Mouse (Mus musculus): ENCODE measurements around the gene Sh2d6.
A peak's percentile ranks its signal among the peaks of the same experiment; 100 is the strongest.

The Sh2d6 gene

GRCm38 (mm10) chr6:72521607-72522006, at the start of gene Sh2d6:
TSS of gene Sh2d6 (minus strand) at chr6:72521707.
- no peak for DNase-seq

DNA sequence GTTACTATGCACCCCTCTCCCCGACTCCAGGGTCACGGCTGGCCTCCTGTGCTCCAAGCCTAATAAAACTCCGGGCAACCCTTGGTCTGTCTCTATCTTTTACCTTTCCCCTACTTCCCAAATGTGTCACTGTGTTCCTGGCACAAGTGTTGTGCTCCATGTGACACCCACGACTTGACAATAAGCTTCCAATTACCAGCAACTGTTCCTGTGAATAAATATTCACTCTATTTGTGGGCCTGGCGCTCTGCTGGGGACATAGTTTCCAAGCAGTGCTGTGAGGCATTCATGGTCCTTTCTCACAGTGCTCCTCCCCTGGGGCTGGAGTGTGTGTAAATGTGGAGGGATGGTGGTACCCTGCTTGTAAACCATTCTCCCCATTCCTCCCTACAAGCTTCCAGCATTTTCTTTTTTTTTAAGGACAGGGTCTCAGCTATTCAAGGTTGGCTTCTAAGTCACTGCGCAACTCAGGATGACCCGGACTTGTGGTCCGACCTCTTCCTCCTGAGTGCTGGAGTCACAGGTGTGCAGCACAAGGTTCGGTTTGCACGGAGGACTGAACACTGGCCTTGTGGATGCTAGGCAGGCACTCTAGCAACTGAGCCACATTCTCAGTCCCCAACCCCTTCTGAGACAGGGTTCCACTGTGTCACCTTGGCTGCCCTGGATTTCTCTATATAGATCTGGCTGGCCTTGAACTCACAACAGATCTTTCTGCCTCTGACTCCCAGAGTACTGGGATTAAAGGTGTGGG, 49.3 kb upstream of the Sh2d6 start:
- DNase-seq, result no peak

DNA sequence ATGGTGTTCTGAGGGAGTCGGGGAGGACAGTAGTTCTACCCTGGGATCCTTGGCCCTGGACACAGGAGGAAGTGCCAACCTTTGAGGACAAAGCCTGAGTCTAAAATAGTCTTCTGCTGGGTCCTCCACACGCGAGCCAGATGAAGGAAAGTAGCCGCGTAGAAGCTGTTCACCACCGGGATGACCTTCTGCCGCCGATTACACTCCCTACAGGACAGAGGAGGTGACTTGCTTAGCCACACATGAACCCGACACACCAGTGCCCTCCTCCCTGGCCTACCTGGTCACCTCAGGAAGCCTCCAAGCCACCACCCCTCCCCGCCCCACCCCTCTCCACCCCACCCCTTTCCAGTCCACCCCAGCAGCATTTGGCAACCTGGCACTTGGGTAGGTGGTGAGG, 47.2 kb upstream of the Sh2d6 start:
- no peak for DNase-seq

DNA sequence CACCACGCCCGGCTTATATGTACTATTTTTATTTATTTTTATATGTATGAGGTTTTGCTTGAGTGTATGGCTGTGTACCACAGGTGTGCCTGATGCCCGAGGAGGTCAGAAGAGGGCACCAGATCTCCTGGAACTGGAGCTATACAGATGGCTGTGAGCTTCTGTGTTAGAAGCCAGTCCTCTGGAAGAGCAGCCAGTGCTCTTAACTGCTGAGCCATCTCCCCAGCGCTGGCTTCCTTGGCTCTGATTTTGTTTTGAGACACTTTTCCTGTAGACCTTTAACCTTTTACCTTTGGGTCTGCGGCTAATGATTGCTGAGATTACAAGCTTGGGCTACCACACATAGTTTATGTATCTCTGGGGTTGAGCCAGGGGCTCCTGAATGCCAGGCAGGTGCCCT, 46.0 kb upstream of the Sh2d6 start:
- DNase-seq, result no peak

DNA sequence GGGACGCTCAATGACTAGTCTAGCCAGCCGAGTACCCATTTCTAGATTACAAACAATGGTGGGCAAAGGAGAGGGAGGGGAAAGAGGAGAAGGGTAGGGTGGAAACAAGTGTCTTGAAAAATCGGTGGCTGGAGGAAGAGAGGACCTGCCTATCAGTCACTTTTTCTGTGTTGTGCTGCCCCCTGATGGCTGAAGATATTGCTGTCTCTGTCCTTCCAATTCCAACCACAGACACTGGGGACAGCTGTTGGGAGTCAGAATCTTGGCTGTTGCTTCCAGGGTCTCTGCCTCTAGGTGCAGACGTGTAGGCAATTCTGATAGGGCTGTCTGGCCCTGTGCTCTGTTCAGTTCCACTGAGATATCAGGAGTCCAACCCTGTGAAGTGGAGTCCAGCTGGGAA, 44.5 kb upstream of the Sh2d6 start:
- peak; percentile 93 for DNase-seq

DNA sequence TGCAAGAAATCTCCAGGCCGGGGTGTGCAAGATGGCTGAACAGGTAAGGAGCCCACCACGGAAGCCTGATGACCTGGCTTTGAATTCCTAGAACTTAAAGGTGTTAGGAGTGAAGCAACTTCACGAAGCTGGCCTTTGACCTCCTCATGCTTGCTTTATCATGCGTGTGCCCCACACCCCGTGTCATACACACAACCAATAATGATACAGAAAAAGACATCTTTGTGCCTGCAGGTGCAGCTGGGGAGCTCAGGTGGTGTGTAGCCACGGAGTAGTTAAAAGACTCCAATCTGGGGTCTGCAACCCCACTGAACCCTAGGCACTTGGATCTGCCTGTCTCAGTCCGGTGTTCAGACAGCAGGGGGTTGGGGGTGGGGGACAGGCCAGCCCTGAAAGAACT, 44.0 kb upstream of the Sh2d6 start:
- DNase-seq, result no peak

GRCm38 (mm10) chr6:72562894-72563293, 41.4 kb upstream of the Sh2d6 start:
- no peak for DNase-seq

GRCm38 (mm10) chr6:72562486-72562885, 41.0 kb upstream of the Sh2d6 start:
- no peak for DNase-seq

DNA sequence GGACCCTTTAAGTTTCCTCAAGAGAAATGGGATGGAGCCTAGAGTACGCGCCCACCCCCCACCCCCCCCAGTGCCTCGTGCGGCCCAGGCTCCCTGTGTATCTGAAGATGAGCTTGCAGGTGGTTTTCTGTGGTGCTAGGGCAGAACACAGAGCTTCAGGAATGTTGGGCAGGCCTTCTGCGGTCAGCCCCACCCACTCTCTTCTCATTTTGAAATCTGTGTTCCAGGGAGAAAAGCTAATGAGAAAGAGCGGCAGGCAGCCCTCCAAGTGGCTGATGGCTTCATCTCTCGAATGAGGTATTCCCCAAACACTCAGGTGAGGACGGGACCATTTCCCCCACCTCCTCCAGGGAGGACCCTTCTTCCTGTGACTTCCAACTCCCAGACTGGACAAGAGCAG, 39.3 kb upstream of the Sh2d6 start:
- DNase-seq, result no peak

DNA sequence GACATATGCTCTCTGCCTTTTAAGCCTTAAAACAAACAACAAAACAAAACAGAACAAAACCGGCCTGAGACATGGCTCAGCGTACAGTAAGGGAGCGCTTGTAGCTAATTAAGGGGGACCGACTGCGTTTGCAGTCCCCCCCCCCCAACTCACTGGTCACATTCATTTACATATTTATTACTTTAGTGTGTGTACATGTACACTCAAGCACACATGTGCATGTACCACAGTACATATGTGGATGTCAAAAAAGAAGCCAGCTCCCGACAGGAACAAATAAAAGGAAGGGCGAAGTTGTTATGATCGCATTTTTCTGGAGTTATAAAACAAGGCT, 31.5 kb upstream of the Sh2d6 start:
- DNase-seq, result no peak

DNA sequence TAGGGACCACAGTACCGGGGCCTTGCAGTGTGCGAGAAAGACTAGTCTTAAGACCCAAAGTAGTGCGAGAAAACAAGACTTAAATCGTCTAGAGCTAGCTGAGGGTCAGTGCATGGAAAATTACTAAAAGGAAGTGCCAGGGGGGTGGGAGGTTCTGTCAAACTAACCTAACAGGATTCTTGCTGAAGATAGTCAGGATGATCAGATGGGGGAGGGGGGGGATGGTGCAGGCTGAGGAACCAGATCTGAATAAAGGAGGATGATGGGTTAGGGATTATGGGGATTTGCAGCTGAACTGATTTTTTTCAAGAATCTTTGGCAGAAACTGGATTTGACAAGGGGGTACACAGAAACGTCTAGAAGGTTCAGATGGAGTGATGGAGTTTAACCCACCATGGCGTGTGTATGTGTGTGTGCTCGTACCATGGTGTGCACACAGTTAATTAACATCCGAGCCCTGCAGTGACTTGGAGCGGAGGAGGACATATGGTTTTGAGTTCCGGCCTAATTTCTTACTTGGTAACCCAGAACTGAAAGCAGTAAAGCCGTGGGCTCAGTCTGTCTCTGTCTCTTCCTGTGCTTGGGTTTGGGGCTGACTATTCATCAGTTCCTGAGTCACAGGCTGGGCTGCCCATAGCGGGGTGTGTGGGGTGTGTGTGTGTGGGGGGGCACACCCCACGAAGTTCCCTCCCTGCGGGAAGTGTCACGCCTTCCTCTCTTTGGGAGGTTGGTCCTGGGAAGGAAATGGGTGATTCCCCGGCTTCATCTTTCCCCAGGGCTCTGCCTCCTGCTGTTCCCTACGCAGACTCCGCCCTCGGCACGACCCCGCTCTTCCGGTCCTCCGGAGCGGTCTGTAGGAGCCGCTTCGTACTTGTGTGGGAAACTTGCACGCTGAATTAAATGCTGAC, 30.9 kb upstream of the Sh2d6 start:
- DNase-seq, result peak; percentile 82

DNA sequence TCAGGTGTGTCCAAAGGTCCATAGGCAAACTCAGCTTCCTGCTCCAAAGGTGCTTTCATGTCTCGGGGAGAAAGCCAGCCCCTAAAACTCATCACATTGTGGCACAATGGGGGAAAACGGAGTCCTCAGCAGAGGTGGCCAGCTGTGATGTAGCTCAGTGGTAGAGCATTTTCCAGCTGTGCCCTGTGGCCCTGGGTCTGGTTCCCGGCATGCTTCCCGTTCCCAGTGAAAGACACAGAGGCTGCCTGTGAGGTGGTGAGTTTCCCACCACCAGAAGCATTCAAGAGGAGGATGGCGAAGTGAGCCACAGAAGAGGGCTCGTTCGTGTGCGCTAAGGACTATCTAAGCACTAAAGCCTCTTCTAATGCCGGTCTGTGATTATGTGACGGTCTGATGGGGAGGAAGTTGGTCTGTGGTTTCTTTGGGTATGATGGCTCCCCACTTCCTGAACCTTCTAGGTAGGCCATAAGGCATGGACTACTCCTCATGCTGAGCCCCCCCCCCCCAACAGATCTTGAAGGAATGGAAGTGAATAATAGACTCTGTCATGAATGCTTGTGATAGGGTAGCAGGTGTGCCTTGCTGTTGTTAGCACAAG, 29.1 kb upstream of the Sh2d6 start:
- no peak for DNase-seq

DNA sequence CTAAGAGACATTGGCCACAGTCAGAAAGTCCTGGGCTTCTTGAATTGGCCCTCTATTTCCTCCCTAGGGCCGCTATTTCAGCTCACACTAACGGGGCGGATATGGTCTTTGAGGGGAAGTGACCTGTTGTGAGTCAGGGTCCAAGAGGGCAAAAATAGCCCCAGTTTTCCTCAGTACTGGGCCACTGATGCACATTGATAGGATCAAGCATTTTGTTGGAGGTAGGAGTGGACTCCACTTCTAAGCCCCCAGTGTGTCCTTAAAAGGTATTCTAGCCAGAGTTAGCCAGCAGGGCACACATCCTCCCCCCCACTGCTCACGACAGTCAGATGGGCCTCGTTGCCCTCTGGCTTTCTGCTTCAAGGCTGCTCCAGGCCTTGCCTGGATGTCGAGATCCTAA, 28.5 kb upstream of the Sh2d6 start:
- DNase-seq, result no peak

DNA sequence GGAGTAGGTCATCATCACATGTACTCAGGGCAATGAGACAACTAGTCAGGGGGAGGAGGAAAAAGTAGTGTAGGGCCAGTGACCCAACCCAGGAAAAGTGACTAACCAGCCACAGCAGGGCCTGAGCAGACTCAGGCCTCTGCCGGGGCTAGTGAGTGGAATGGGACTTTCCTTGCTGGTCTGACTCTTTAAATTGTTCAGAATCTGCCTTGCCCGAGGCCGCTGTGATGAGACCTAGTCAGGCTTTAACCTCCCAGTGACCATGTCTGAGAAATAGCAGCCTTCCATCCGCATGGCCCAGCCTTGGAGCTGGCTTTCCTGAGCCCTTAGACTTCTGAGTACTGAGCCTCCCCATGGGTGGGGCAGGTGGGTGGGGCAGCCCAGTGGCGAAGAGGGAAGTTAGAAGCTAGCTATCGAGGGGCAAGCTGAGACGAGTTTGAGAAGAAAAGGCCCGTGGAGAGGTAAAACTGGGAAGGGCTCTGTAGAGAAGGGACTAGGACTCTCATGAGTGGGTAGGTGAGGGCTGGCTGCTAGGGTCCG, 27.6 kb upstream of the Sh2d6 start:
- no peak for DNase-seq

DNA sequence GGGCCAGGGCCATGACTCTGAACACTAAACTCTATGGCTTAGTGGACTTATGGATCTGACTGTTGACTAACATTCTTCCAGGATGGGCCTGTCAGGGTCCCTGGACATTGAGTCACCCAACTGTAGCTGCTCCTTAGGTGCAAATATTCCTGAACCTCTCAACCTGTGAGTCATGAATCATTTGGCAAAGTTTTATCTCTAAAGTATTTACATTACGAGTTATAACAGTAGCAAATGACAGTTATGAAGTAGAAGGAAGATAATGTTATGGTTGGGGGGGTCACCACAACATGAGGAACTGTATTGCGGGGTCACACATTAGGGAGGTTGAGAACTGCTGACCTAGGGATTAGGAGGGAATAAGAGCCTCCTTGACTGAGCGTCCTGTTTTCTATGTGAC, 26.4 kb upstream of the Sh2d6 start:
- no peak for DNase-seq

- no peak for DNase-seq
Measured at GRCm38 (mm10) chr6:72547121-72547520, 25.6 kb upstream of the Sh2d6 start.

DNA sequence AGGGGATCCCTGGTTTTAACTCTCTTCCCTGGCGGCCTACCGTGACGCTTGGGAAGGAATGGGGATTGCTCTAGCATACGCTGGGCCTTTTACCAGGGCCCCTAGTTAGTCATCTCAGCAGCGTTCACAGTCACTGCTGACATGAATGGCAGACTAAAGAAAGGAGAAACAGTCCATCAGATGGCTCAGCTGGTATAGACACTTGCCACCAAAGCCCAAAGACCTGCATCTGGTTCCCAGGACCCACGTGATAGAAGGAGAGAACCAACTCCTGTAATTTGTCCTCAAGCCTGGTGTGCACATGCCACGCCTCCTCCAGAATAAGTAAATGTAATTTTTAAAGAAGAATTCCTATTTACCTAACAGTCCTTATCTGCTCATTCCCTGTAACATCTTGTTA, 23.9 kb upstream of the Sh2d6 start:
- DNase-seq, result no peak

DNA sequence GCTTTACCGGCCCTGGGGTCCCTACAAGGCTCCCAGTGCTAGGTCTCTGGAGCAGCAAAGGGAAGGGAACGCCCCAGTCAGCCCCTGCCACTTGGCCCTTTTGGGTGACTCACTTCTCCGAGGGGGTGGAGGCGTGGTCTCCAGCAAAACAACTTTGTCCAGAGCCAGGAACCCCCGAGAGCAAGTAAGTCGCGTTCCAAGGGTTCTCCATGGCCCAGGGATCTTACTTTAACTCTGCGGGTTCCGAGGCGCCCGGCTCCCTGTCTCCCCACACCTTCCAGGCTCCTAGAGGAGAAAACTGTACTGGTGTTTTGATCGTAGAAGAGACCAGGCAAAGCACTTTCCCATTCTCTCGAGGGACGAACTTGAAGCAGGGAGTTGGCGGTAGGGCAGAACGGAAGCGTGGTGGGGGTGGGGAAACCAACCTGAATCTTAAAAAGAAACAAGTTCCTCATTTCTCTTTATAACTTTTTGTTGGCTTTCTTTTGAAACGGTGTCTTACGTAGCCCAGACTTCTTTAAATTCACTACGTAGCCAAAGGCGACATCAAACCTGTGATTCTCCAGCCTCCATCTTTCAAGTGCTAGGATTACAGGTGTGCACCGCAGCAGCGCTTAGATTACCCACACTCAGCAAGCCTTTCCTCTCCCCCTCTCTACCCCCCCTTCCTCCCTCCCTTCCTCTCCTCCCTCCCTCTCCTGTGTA, 22.9 kb upstream of the Sh2d6 start, which contains the start of gene Capg:
TSS of gene Capg (plus strand) at position 109 of the 705 bp plus-strand sequence.
- no peak for DNase-seq

DNA sequence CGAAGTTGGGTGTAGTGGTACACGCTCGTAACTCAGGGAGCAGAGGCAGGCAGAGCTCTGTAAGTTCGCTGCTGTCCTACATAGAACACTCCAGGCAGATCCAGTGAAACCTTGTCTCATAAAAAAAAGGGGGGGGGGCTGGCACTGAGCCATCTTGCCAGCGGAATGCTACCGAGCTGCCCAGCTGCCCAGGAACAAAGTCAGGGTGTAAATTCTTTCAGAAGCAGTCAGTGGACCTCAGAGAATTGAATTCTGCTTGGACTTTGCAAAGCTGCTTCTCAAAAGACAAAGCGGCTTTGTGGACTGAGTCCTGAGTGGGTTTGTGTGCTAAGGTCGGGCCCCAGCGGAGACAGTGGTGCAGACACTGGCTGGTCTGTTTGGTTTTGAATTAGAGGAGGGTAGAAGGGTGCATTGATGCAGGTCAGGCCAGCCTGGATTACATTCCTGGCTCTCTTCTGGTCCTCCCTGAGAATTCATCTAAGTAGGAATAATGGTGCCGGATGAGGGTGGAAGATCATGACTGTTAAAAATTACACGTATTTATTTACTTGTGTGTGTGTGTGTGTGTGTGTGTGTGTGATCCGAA, 21.9 kb upstream of the Sh2d6 start:
- DNase-seq, result peak; percentile 54

DNA sequence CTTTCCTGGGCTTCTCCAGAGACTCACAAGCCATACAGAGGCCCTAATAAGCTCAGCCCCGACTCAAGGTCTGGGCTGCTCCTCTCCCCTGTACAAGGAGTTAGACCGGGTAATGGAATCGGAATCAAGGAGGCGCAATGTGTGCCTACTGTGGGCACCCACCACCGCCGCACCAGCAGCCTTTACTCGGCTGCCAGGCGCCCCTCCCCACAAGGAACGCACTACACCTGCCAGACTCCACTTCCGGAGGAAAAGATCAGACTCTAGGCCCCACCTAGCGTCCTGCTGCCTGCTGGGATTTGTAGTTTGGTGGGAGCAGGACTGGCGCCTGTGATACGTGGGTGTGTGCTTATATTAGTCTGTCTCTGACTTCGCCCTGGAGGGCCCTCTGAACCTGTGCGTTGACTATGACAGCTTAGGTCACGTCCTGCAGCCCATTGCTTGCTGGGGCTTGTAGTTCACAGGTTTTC, 17.1 kb upstream of the Sh2d6 start:
- DNase-seq, result peak; percentile 93

DNA sequence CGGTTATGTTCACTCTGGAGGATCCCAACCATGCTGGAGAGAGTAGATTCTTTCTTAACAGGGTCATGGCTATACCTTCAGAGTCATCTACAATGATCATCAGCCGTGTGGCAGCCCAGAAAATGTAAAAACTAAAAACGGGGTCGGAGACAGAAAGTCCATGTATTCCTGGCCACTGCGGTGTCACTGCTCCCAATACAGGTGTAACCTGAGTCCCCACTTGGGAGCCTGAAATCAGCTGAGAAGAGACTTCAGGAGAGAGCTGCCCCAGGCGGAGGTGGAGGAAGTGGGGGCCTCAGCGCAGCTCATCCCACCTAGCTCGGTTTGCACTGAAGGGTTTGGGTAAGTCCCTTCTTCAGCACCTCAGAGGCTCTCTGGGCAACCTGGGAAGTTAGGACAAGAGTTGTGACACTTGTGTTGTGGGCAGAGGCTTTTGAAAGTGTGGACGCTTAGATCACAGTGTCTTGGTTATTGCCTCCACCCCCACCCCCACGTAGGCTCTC, 16.5 kb upstream of the Sh2d6 start:
- DNase-seq, result no peak

DNA sequence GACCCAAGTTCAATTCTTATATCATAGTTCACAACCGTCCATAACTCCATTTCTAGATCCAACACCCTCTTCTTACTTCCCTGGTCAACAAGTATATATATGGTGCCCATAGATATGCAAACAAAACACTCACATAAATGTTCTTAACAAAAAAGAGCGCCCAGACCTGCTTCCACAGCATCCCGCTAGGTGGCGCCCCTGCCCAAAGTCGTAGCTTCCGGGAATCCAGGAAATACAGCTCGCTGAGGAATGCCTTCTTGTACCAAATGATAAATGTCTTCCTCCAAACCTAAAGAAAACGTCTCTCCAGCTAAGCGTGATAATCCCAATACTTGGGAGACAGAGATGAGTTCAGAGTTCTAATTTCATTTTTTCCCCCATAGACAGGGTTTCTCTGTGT, 13.7 kb upstream of the Sh2d6 start:
- DNase-seq, result peak; percentile 83

All from retina, postnatal 1 day (tissue).